Mouse (Mus musculus) CD8-positive naive resting alpha-beta T cell, adult 2 months (primary cell): ENCODE measurements around the gene Aspg.
A peak's percentile ranks its signal among the peaks of the same experiment; 100 is the strongest.

ENCODE experiments used
- DNase-seq, 2 experiments: peaks; one replicate each; pipeline ENCODE4 v3.0.0; 2022; ENCODE audit warnings: low read depth in 2 of 2, low spot score in 2 of 2

Aspg gene

GRCm38 (mm10) chr12:112112686-112113396 is 6.4 kb downstream of the Aspg start:
- DNase-seq, result no peak

- DNase-seq, result peak; percentile 46 to 60
These were observed 7.2 kb downstream of the Aspg start for GRCm38 (mm10) chr12:112113710-112114109.

- no peak for DNase-seq
These were observed 10.5 kb downstream of the Aspg start for GRCm38 (mm10) chr12:112117006-112117405.

GRCm38 (mm10) chr12:112117649-112118048 is 11.2 kb downstream of the Aspg start:
- DNase-seq, result no peak

- DNase-seq, result no peak
These were observed 14.7 kb downstream of the Aspg start for GRCm38 (mm10) chr12:112121188-112121587.

- DNase-seq, result no peak
These were observed 19.4 kb downstream of the Aspg start for GRCm38 (mm10) chr12:112125903-112126302.

- no peak for DNase-seq
These were observed 20.6 kb downstream of the Aspg start for GRCm38 (mm10) chr12:112126931-112127635.

- DNase-seq, result no peak
These were observed 22.0 kb downstream of the Aspg start for GRCm38 (mm10) chr12:112128526-112128925.

GRCm38 (mm10) chr12:112129300-112129856 is 22.9 kb downstream of the Aspg start:
- DNase-seq, result no peak

GRCm38 (mm10) chr12:112130161-112130860 is 23.8 kb downstream of the Aspg start:
- peak in 1 of 2 experiments; percentile 44 for DNase-seq

- no peak for DNase-seq
These were observed 24.5 kb downstream of the Aspg start for GRCm38 (mm10) chr12:112130957-112131356.

GRCm38 (mm10) chr12:112140231-112140630 is 33.8 kb downstream of the Aspg start:
- peak in 1 of 2 experiments; percentile 15 for DNase-seq

GRCm38 (mm10) chr12:112140745-112141144 is 34.3 kb downstream of the Aspg start:
- DNase-seq, result no peak

- no peak for DNase-seq
These were observed 34.8 kb downstream of the Aspg start for GRCm38 (mm10) chr12:112141300-112141699.

GRCm38 (mm10) chr12:112143116-112143832 is 36.8 kb downstream of the Aspg start:
- DNase-seq, result no peak

GRCm38 (mm10) chr12:112143833-112144201 is 37.3 kb downstream of the Aspg start:
- DNase-seq, result no peak

GRCm38 (mm10) chr12:112144377-112145115 is 38.1 kb downstream of the Aspg start:
- no peak for DNase-seq

- DNase-seq, result peak; percentile 49 to 62
These were observed 38.9 kb downstream of the Aspg start for GRCm38 (mm10) chr12:112145211-112145874.

GRCm38 (mm10) chr12:112145875-112146651 is 39.6 kb downstream of the Aspg start, which contains the start of gene Kif26a:
TSS of gene Kif26a (plus strand) at chr12:112146208.
- DNase-seq, result peak in 1 of 2 experiments; percentile 51
